Mouse (Mus musculus): Measurements from ENCODE around the gene Pak4. TPM values are rescaled to one million over a fixed set of nuclear protein-coding genes. Genes with fewer than 3 reads are reported as not detected.

The Pak4 gene
- total RNA-seq, 2 experiments from 2014 or later: 8.2 to 9.8 TPM

- intact Hi-C loops (cut with DNase I): loop anchor here (5.0 kb wide), 2 partner anchors 111 to 211 kb away; partner anchors contain the start of genes Med29 and Paf1
- H3K27ac ChIP-seq: no peak overlapping the region
- no peak for DNase-seq (ENCODE audit: extremely low spot score in 1 of 2, low spot score in 2 of 2)
- H3K4me3 ChIP-seq: no peak overlapping the region
- TF ChIP-seq CTCF (IDR thresholded peaks at IDR 0.05): no peak
Observed at GRCm38 (mm10) chr7:28603136-28603535, 5.2 kb upstream of the Pak4 start.

GRCm38 (mm10) chr7:28601668-28602067 is 3.7 kb upstream of the Pak4 start:
- peak overlapping the region; percentile 48 for H3K27ac ChIP-seq
- intact Hi-C loops (cut with DNase I): loop anchor here (1.0 to 5.0 kb wide), 7 partner anchors 33 to 209 kb away; partner anchors contain the start of genes Gmfg, Med29 and Paf1
- H3K4me3 ChIP-seq: no peak overlapping the region; the same call in 1 of the 2 replicates
- DNase-seq (ENCODE audit: extremely low spot score in 1 of 2, low spot score in 2 of 2): peak; percentile 61 to 70
- peak; percentile 69 for TF ChIP-seq CTCF (IDR thresholded peaks at IDR 0.05)

- peak; percentile 69 to 80 for DNase-seq (ENCODE audit: extremely low spot score in 1 of 2, low spot score in 2 of 2)
- Histone ChIP-seq H3K27ac (peak overlapping the region; percentile 48), H3K4me3 (no peak overlapping the region)
- intact Hi-C loops (cut with DNase I): loop anchor here (1.0 to 5.0 kb wide), 7 partner anchors 33 to 209 kb away; partner anchors contain the start of genes Gmfg, Med29 and Paf1
- peak; percentile 87 for TF ChIP-seq CTCF (IDR thresholded peaks at IDR 0.05)
Observed at GRCm38 (mm10) chr7:28601029-28601428, 3.0 kb upstream of the Pak4 start.

GRCm38 (mm10) chr7:28598951-28599350 is 966 bp upstream of the Pak4 start:
- no peak for TF ChIP-seq CTCF (IDR thresholded peaks at IDR 0.05)
- intact Hi-C loops (cut with DNase I): no loop called here
- Histone ChIP-seq H3K4me3 (no peak overlapping the region), H3K27ac (no peak overlapping the region)
- DNase-seq (ENCODE audit: extremely low spot score in 1 of 2, low spot score in 2 of 2): no peak

GRCm38 (mm10) chr7:28597277-28597570 is 761 bp downstream of the Pak4 start:
- intact Hi-C loops (cut with DNase I): no loop called here
- Histone ChIP-seq H3K4me3 (peak overlapping the region; percentile 59), H3K27ac (no peak overlapping the region; the same call in 1 of the 2 replicates)
- TF ChIP-seq CTCF (IDR thresholded peaks at IDR 0.05): no peak
- no peak for DNase-seq (ENCODE audit: extremely low spot score in 1 of 2, low spot score in 2 of 2)

- H3K4me3 ChIP-seq: peak overlapping the region; percentile 59
Observed at GRCm38 (mm10) chr7:28596436-28597276, 1.3 kb downstream of the Pak4 start.

GRCm38 (mm10) chr7:28595751-28596435 is 2.1 kb downstream of the Pak4 start:
- intact Hi-C loops (cut with DNase I): no loop called here
- DNase-seq (ENCODE audit: extremely low spot score in 1 of 2, low spot score in 2 of 2): no peak
- no peak overlapping the region for H3K4me3 ChIP-seq
- TF ChIP-seq CTCF (IDR thresholded peaks at IDR 0.05): no peak
- peak overlapping the region; percentile 24 for H3K27ac ChIP-seq

More at GRCm38 (mm10) chr7:28596436-28597276, 1.3 kb downstream of the Pak4 start:
- intact Hi-C loops (cut with DNase I): no loop called here
- peak overlapping the region; percentile 24 for H3K27ac ChIP-seq
- TF ChIP-seq CTCF (IDR thresholded peaks at IDR 0.05): no peak
- DNase-seq (ENCODE audit: extremely low spot score in 1 of 2, low spot score in 2 of 2): no peak

- TF ChIP-seq CTCF (IDR thresholded peaks at IDR 0.05): no peak
- no peak overlapping the region for H3K4me3 ChIP-seq
- no peak for DNase-seq (ENCODE audit: extremely low spot score in 1 of 2, low spot score in 2 of 2)
- intact Hi-C loops (cut with DNase I): no loop called here
- no peak overlapping the region for H3K27ac ChIP-seq
Observed at GRCm38 (mm10) chr7:28593206-28594111, 4.5 kb downstream of the Pak4 start.

GRCm38 (mm10) chr7:28591862-28592261 is 6.1 kb downstream of the Pak4 start:
- no peak for TF ChIP-seq CTCF (IDR thresholded peaks at IDR 0.05)
- no peak overlapping the region for H3K27ac ChIP-seq
- intact Hi-C loops (cut with DNase I): no loop called here
- H3K4me3 ChIP-seq: no peak overlapping the region
- DNase-seq (ENCODE audit: extremely low spot score in 1 of 2, low spot score in 2 of 2): no peak

- Histone ChIP-seq H3K4me3 (no peak overlapping the region), H3K27ac (no peak overlapping the region)
- no peak for TF ChIP-seq CTCF (IDR thresholded peaks at IDR 0.05)
- intact Hi-C loops (cut with DNase I): no loop called here
- DNase-seq (ENCODE audit: extremely low spot score in 1 of 2, low spot score in 2 of 2): no peak
Observed at GRCm38 (mm10) chr7:28587644-28588043, 10.3 kb downstream of the Pak4 start.

- H3K27ac ChIP-seq: peak overlapping the region; percentile 12; the same call in 1 of the 2 replicates
- intact Hi-C loops (cut with DNase I): no loop called here
- DNase-seq (ENCODE audit: extremely low spot score in 1 of 2, low spot score in 2 of 2): no peak
Observed at GRCm38 (mm10) chr7:28586663-28587411, 11.1 kb downstream of the Pak4 start.

More at GRCm38 (mm10) chr7:28586663-28587411, 11.1 kb downstream of the Pak4 start:
- TF ChIP-seq CTCF (IDR thresholded peaks at IDR 0.05): no peak
- no peak overlapping the region for H3K4me3 ChIP-seq
